Mouse (Mus musculus): ENCODE results near the gene Lpin2. TPM values are rescaled to one million over a fixed set of nuclear protein-coding genes. Genes with fewer than 3 reads are reported as not detected.
A peak's percentile ranks its signal among the peaks of the same experiment; 100 is the strongest.

The Lpin2 gene
- polyA plus RNA-seq, 1 experiment from 2014 or later: 59.2 TPM

- Histone ChIP-seq H3K9ac (no peak overlapping the region), H3K4me3 (no peak overlapping the region), H3K4me2 (replicated peaks) (no peak overlapping the region), H3K27me3 (no peaks in the 10 kb centered on the region), H3K27ac (no peak overlapping the region), H3K9me3 (no peaks in the 10 kb centered on the region), H3K4me1 (peaks cover 35% of the 10 kb centered on the region), H3K36me3 (no peaks in the 10 kb centered on the region)
- no peak for ATAC-seq (ENCODE audit: insufficient number of reproducible peaks, insufficient read depth, low FRiP score, low TSS enrichment)
- 79% methylated on average over 1 of the region's 1 CpGs for WGBS
Observed at GRCm38 (mm10) chr17:71193019-71193418, 10.7 kb downstream of the Lpin2 start.

- no peak for ATAC-seq (ENCODE audit: insufficient number of reproducible peaks, insufficient read depth, low FRiP score, low TSS enrichment)
- H3K36me3 ChIP-seq: no peaks in the 10 kb centered on the region
- H3K4me3 ChIP-seq: no peak overlapping the region
- H3K4me1 ChIP-seq: peaks cover 35% of the 10 kb centered on the region
- no peaks in the 10 kb centered on the region for H3K9me3 ChIP-seq
- H3K9ac ChIP-seq: no peak overlapping the region
- WGBS: 57% methylated on average over 1 of the region's 1 CpGs
- H3K27ac ChIP-seq: 0 out of 2 replicates have a peak overlapping the region, but pooled peaks have one; percentile 60
- H3K4me2 ChIP-seq (replicated peaks): no peak overlapping the region
- no peaks in the 10 kb centered on the region for H3K27me3 ChIP-seq
Observed at GRCm38 (mm10) chr17:71193485-71193884, 11.1 kb downstream of the Lpin2 start.

- Histone ChIP-seq H3K9me3 (no peaks in the 10 kb centered on the region), H3K27me3 (no peaks in the 10 kb centered on the region), H3K9ac (no peak overlapping the region), H3K4me3 (no peak overlapping the region), H3K27ac (no peak overlapping the region), H3K36me3 (no peaks in the 10 kb centered on the region), H3K4me1 (peaks cover 30% of the 10 kb centered on the region), H3K4me2 (replicated peaks) (no peak overlapping the region)
- WGBS: 84% methylated on average over 3 of the region's 3 CpGs
- ATAC-seq (ENCODE audit: insufficient number of reproducible peaks, insufficient read depth, low FRiP score, low TSS enrichment): no peak
Observed at GRCm38 (mm10) chr17:71194906-71195632, 12.7 kb downstream of the Lpin2 start.

- Histone ChIP-seq H3K9me3 (no peaks in the 10 kb centered on the region), H3K4me2 (replicated peaks) (no peak overlapping the region), H3K4me1 (peaks cover 29% of the 10 kb centered on the region), H3K4me3 (no peak overlapping the region), H3K9ac (no peak overlapping the region), H3K36me3 (no peaks in the 10 kb centered on the region), H3K27ac (no peak overlapping the region), H3K27me3 (no peaks in the 10 kb centered on the region)
- ATAC-seq (ENCODE audit: insufficient number of reproducible peaks, insufficient read depth, low FRiP score, low TSS enrichment): no peak
- WGBS: 52% methylated on average over 10 of the region's 10 CpGs
Observed at GRCm38 (mm10) chr17:71195633-71196391, 13.5 kb downstream of the Lpin2 start.

GRCm38 (mm10) chr17:71196415-71196814 is 14.1 kb downstream of the Lpin2 start:
- H3K4me1 ChIP-seq: peaks cover 29% of the 10 kb centered on the region
- no peak overlapping the region for H3K9ac ChIP-seq
- no peak overlapping the region for H3K4me3 ChIP-seq
- no peak for ATAC-seq (ENCODE audit: insufficient number of reproducible peaks, insufficient read depth, low FRiP score, low TSS enrichment)
- H3K36me3 ChIP-seq: no peaks in the 10 kb centered on the region
- H3K27ac ChIP-seq: no peak overlapping the region
- 62% methylated on average over 3 of the region's 3 CpGs for WGBS
- H3K9me3 ChIP-seq: no peaks in the 10 kb centered on the region
- no peak overlapping the region for H3K4me2 ChIP-seq (replicated peaks)
- H3K27me3 ChIP-seq: no peaks in the 10 kb centered on the region

GRCm38 (mm10) chr17:71199346-71199745 is 17.0 kb downstream of the Lpin2 start:
- Histone ChIP-seq H3K4me2 (replicated peaks) (no peak overlapping the region), H3K36me3 (no peaks in the 10 kb centered on the region), H3K27ac (no peak overlapping the region), H3K27me3 (no peaks in the 10 kb centered on the region), H3K9me3 (no peaks in the 10 kb centered on the region), H3K4me3 (no peak overlapping the region), H3K4me1 (peaks cover 18% of the 10 kb centered on the region), H3K9ac (no peak overlapping the region)
- no peak for ATAC-seq (ENCODE audit: insufficient number of reproducible peaks, insufficient read depth, low FRiP score, low TSS enrichment)
- 71% methylated on average over 3 of the region's 3 CpGs for WGBS

- Histone ChIP-seq H3K27ac (no peak overlapping the region), H3K4me3 (no peak overlapping the region), H3K4me1 (no peaks in the 10 kb centered on the region), H3K4me2 (replicated peaks) (no peak overlapping the region), H3K9me3 (no peaks in the 10 kb centered on the region), H3K27me3 (no peaks in the 10 kb centered on the region), H3K36me3 (no peaks in the 10 kb centered on the region), H3K9ac (no peak overlapping the region)
- no peak for ATAC-seq (ENCODE audit: insufficient number of reproducible peaks, insufficient read depth, low FRiP score, low TSS enrichment)
- whole genome bisulfite sequencing: 87% methylated on average over 4 of the region's 4 CpGs
Observed at GRCm38 (mm10) chr17:71202136-71202535, 19.8 kb downstream of the Lpin2 start.

- WGBS: 89% methylated on average over 9 of the region's 9 CpGs
- Histone ChIP-seq H3K27me3 (no peaks in the 10 kb centered on the region), H3K36me3 (no peaks in the 10 kb centered on the region), H3K4me2 (replicated peaks) (no peak overlapping the region), H3K27ac (no peak overlapping the region), H3K4me3 (no peak overlapping the region), H3K4me1 (no peaks in the 10 kb centered on the region), H3K9me3 (no peaks in the 10 kb centered on the region), H3K9ac (no peak overlapping the region)
- no peak for ATAC-seq (ENCODE audit: insufficient number of reproducible peaks, insufficient read depth, low FRiP score, low TSS enrichment)
Observed at GRCm38 (mm10) chr17:71203998-71204808, 21.8 kb downstream of the Lpin2 start.

GRCm38 (mm10) chr17:71204809-71205091 is 22.4 kb downstream of the Lpin2 start:
- WGBS: 87% methylated on average over 6 of the region's 6 CpGs
- no peaks in the 10 kb centered on the region for H3K27me3 ChIP-seq
- H3K9me3 ChIP-seq: no peaks in the 10 kb centered on the region
- ATAC-seq (ENCODE audit: insufficient number of reproducible peaks, insufficient read depth, low FRiP score, low TSS enrichment): no peak
- no peak overlapping the region for H3K27ac ChIP-seq
- no peak overlapping the region for H3K4me3 ChIP-seq
- H3K36me3 ChIP-seq: no peaks in the 10 kb centered on the region
- H3K9ac ChIP-seq: no peak overlapping the region
- H3K4me1 ChIP-seq: no peaks in the 10 kb centered on the region
- no peak overlapping the region for H3K4me2 ChIP-seq (replicated peaks)

- Histone ChIP-seq H3K27ac (no peak overlapping the region), H3K9me3 (no peaks in the 10 kb centered on the region), H3K27me3 (no peaks in the 10 kb centered on the region), H3K4me3 (no peak overlapping the region), H3K4me2 (replicated peaks) (no peak overlapping the region), H3K36me3 (no peaks in the 10 kb centered on the region), H3K9ac (no peak overlapping the region), H3K4me1 (no peaks in the 10 kb centered on the region)
- no peak for ATAC-seq (ENCODE audit: insufficient number of reproducible peaks, insufficient read depth, low FRiP score, low TSS enrichment)
- WGBS: 68% methylated on average over 12 of the region's 12 CpGs
Observed at GRCm38 (mm10) chr17:71206136-71206893, 24.0 kb downstream of the Lpin2 start.

GRCm38 (mm10) chr17:71207268-71207667 is 24.9 kb downstream of the Lpin2 start:
- no peak overlapping the region for H3K9ac ChIP-seq
- no peaks in the 10 kb centered on the region for H3K27me3 ChIP-seq
- 92% methylated on average over 3 of the region's 3 CpGs for WGBS
- ATAC-seq (ENCODE audit: insufficient number of reproducible peaks, insufficient read depth, low FRiP score, low TSS enrichment): no peak
- peaks cover 7% of the 10 kb centered on the region; the same call in 1 of the 2 replicates for H3K4me1 ChIP-seq
- no peak overlapping the region for H3K27ac ChIP-seq
- no peak overlapping the region for H3K4me3 ChIP-seq
- H3K36me3 ChIP-seq: no peaks in the 10 kb centered on the region
- H3K4me2 ChIP-seq (replicated peaks): no peak overlapping the region
- H3K9me3 ChIP-seq: no peaks in the 10 kb centered on the region
